Mouse (Mus musculus) central nervous system, embryonic 11.5 days (tissue): ENCODE results near the gene Rab7b. TPM values are rescaled to one million over a fixed set of nuclear protein-coding genes. Genes with fewer than 3 reads are reported as not detected.

ENCODE experiments used
- polyA plus RNA-seq: library from polyadenylated mRNA; depleted of rRNA; stranded (reverse); fragments of >200 nt; gene quantifications from 2 replicates; pipeline ENCODE4 v1.2.3, GENCODE M21; 2012; rRNA removed

Gene Rab7b
- 0.51 and 0.61 TPM in 2 replicates for polyA plus RNA-seq

DNA sequence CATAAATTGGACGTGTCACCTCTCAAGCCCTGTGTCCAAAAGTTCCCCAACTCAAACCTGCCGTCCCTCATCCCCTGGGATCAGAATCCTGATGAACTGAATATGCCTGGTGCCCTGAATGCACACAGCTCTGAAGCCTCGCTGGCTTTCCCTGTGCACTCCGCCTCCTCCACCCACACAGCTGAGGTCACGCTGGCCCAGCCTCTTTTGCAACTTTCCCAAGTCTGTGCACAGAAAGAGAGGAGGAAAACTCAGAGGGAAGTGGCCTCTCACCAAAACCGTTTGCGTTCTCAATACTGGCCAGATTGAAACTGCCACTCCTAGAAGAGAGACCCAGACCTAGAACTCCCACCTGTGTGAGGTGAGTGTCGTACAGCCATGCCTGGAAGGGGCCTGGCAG is at the start of gene Rab7b:
Gene Rab7b, plus strand, starts transcription at position 221 of the 400 bp plus-strand sequence.

DNA sequence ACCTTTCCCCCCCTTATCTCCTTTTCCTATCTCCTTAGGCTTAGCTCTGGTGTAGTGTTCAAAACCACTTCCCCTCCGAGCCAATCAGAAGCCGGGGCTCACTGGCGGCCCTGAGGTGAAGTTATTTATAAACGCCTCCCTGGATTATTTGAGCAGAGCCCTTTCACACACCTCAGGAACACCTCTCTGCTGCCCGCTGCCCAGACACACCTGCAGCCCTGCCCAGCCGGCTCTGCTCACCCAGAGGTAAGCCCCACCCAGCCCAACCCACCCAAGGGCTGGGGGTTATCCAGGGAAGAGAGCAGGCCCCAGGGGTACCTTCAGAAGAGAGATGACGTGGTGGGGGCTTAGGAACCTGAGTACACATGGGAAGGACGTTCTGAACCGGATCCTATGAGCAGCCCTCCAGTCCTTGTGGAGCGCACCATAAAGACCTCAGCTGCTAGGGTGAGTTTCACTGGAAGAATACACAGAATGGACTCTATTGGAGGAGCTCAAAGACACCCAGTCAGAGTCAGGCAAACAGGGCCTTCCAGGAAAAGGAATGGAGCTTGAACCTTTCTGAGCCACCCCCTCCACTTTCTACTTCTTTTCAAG is 55.5 kb downstream of the Rab7b start, which contains the start of gene Slc26a9:
Gene Slc26a9, plus strand, starts transcription at position 155 of the 597 bp plus-strand sequence.

Other genes with a start within 250 kb of the Rab7b start
- 21.0 and 26.1 TPM in 2 replicates for gene Srgap2, start 161.3 kb upstream of the Rab7b start, polyA plus RNA-seq
- 3.3 and 5.8 TPM in 2 replicates for gene Fam72a, start 160.8 kb upstream of the Rab7b start, polyA plus RNA-seq
- not detected in 2 replicates for gene Avpr1b, start 89.5 kb upstream of the Rab7b start, polyA plus RNA-seq
- gene Ctse, start 50.4 kb upstream of the Rab7b start, polyA plus RNA-seq: 0.27 and 0.40 TPM in 2 replicates
- gene Slc26a9, start 55.3 kb downstream of the Rab7b start, polyA plus RNA-seq: 0.02 and 0.04 TPM in 2 replicates
- 0.30 and 0.88 TPM in 2 replicates for gene Pm20d1, start 108.7 kb downstream of the Rab7b start, polyA plus RNA-seq
- 13.0 and 18.0 TPM in 2 replicates for gene Slc41a1, start 138.8 kb downstream of the Rab7b start, polyA plus RNA-seq
- gene Rab29, start 178.5 kb downstream of the Rab7b start, polyA plus RNA-seq: 10.6 and 12.2 TPM in 2 replicates
- 91.6 and 121 TPM in 2 replicates for gene Nucks1, start 221.8 kb downstream of the Rab7b start, polyA plus RNA-seq